In the genomic region with DNA sequence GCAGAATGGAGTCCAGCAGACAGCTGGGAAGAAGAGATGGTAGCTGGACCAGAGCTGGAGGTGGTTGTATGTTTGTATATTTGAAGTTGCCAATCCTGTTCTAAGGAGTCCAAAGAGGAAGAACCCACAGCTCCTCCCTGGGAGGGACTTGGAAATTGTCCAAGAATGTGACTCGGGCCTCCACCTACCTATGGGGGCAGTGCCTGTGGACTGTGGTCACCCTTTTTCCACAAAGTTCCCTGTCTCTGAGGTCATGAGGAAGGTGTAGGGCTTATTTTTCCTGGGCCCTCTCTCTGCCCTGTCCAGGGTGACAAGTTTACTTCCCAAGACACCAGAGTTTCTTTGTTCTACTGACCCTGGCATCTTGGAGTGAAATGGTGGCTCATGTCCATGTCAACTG, we compare ENCODE assay signal across 9 mouse cellular contexts. TPM values are rescaled to one million over a fixed set of nuclear protein-coding genes. Genes with fewer than 3 reads are reported as not detected.
DNase-seq lines count a peak whose midpoint lies in the region; ATAC-seq and TF ChIP-seq lines count a peak whose summit lies in the region.
"Had no signal": no experiment of that assay in that cellular context is flagged by ENCODE, and none has a peak within 500 bp of the region (broad histone marks: within the 10 kb centered on the region; RNA-seq: fewer than 3 reads in every experiment).

No protein-coding gene starts in this region.

- H3K4me3 ChIP-seq in limb, embryonic 14.5 days (replicated peaks; ENCODE audit: low read length): no peak overlapping the region
- no peak overlapping the region for H3K4me3 ChIP-seq in limb, embryonic 10.5 days
- no peak overlapping the region for H3K4me3 ChIP-seq in embryonic fibroblast, embryonic 13.5 days (ENCODE audit: insufficient read depth, low read length)
- H3K4me3 ChIP-seq in small intestine, adult 2 months (ENCODE audit: low read depth, low read length): no peak overlapping the region
- no peak overlapping the region for H3K4me3 ChIP-seq in hindbrain, embryonic 12.5 days

- no peaks in the 10 kb centered on the region for H3K9me3 ChIP-seq in limb, embryonic 14.5 days (ENCODE audit: control insufficient read depth, low read length)
- no peaks in the 10 kb centered on the region for H3K9me3 ChIP-seq in limb, embryonic 10.5 days (replicated peaks)
- H3K9me3 ChIP-seq in hindbrain, embryonic 12.5 days (replicated peaks): no peaks in the 10 kb centered on the region

- no peak for TF ChIP-seq CTCF in embryonic fibroblast, embryonic 13.5 days (IDR thresholded peaks at IDR 0.05; ENCODE audit: borderline replicate concordance, insufficient read depth, low read length)
- no peak for TF ChIP-seq CTCF in small intestine, adult 2 months (IDR thresholded peaks at IDR 0.05; ENCODE audit: extremely low read depth, insufficient read length, insufficient replicate concordance, low read depth, low read length)

- peaks cover 11% of the 10 kb centered on the region for H3K4me1 ChIP-seq in limb, embryonic 14.5 days (ENCODE audit: control insufficient read depth, insufficient read depth, low read length)
- H3K4me1 ChIP-seq in limb, embryonic 10.5 days: peaks cover 17% of the 10 kb centered on the region
- peaks cover 9% of the 10 kb centered on the region for H3K4me1 ChIP-seq in embryonic fibroblast, embryonic 13.5 days (ENCODE audit: control insufficient read depth, insufficient read depth, low read length)
- H3K4me1 ChIP-seq in small intestine, adult 2 months (ENCODE audit: control insufficient read depth, insufficient read depth, insufficient read length, low read length): peaks cover 23% of the 10 kb centered on the region; the same call in 1 of the 2 replicates
- 0 out of 2 replicates have a peak, but pooled peaks cover 8% of the 10 kb centered on the region for H3K4me1 ChIP-seq in hindbrain, embryonic 12.5 days

- H3K4me2 ChIP-seq in limb, embryonic 14.5 days (replicated peaks; ENCODE audit: low read depth, low read length, severe bottlenecking): no peak overlapping the region
- no peak overlapping the region for H3K4me2 ChIP-seq in hindbrain, embryonic 12.5 days (replicated peaks)

- H3K27ac ChIP-seq in limb, embryonic 14.5 days (replicated peaks; ENCODE audit: low read depth, low read length): peak overlapping the region; percentile 58; the same call in 1 of the 2 replicates
- no peak overlapping the region for H3K27ac ChIP-seq in limb, embryonic 10.5 days
- H3K27ac ChIP-seq in embryonic fibroblast, embryonic 13.5 days (ENCODE audit: insufficient read depth, low read length): peak overlapping the region; percentile 6; the same call in 1 of the 2 replicates
- peak overlapping the region; percentile 98 for H3K27ac ChIP-seq in small intestine, adult 2 months (ENCODE audit: insufficient read depth, low read depth, low read length)
- no peak overlapping the region for H3K27ac ChIP-seq in hindbrain, embryonic 12.5 days

- WGBS in limb, embryonic 14.5 days: 31% methylated on average over 1 of the region's 1 CpGs
- 92% methylated on average over 1 of the region's 1 CpGs for WGBS in limb, embryonic 10.5 days
- 10% methylated on average over 1 of the region's 1 CpGs for WGBS in large intestine, adult 2 months
- 3% methylated on average over 1 of the region's 1 CpGs for WGBS in small intestine, adult 2 months
- 80% methylated on average over 1 of the region's 1 CpGs for WGBS in hindbrain, embryonic 12.5 days

- no peaks in the 10 kb centered on the region for H3K27me3 ChIP-seq in limb, embryonic 14.5 days (ENCODE audit: control insufficient read depth, insufficient read depth, low read length)
- no peaks in the 10 kb centered on the region for H3K27me3 ChIP-seq in limb, embryonic 10.5 days (ENCODE audit: low read depth, poor library complexity, severe bottlenecking)
- no peaks in the 10 kb centered on the region for H3K27me3 ChIP-seq in small intestine, adult 2 months (ENCODE audit: control insufficient read depth, insufficient read depth, low read length)
- no peaks in the 10 kb centered on the region for H3K27me3 ChIP-seq in hindbrain, embryonic 12.5 days

- no peaks in the 10 kb centered on the region for H3K36me3 ChIP-seq in limb, embryonic 14.5 days (ENCODE audit: control insufficient read depth, insufficient read depth, low read length)
- no peaks in the 10 kb centered on the region for H3K36me3 ChIP-seq in limb, embryonic 10.5 days
- no peaks in the 10 kb centered on the region for H3K36me3 ChIP-seq in small intestine, adult 2 months (ENCODE audit: control insufficient read depth, insufficient read depth, low read length)
- no peaks in the 10 kb centered on the region for H3K36me3 ChIP-seq in hindbrain, embryonic 12.5 days

- no peak for ATAC-seq in limb, embryonic 14.5 days (ENCODE audit: low FRiP score, low read depth)
- no peak for ATAC-seq in hindbrain, embryonic 12.5 days (ENCODE audit: low FRiP score)
- ATAC-seq: forebrain, embryonic 14.5 days had no signal

- no peak overlapping the region for H3K9ac ChIP-seq in limb, embryonic 14.5 days (ENCODE audit: low read depth, low read length, severe bottlenecking)
- no peak overlapping the region for H3K9ac ChIP-seq in hindbrain, embryonic 12.5 days

- DNase-seq in limb, embryonic 14.5 days (ENCODE audit: low spot score): no peak
- DNase-seq in limb, embryonic 10.5 days (ENCODE audit: low spot score): no peak
- DNase-seq in large intestine, adult 2 months (ENCODE audit: low read depth, low spot score): peak; percentile 93
- no peak for DNase-seq in T-cell, adult 2 months (ENCODE audit: low spot score)
- DNase-seq: cerebellum, adult 2 months had no signal

- TF ChIP-seq POLR2A in limb, embryonic 14.5 days (IDR thresholded peaks at IDR 0.05; ENCODE audit: borderline replicate concordance, extremely low read depth, insufficient read depth, insufficient read length): no peak
- TF ChIP-seq POLR2A in embryonic fibroblast, embryonic 13.5 days (IDR thresholded peaks at IDR 0.05; ENCODE audit: low read depth, low read length): no peak
- no peak for TF ChIP-seq POLR2A in small intestine, adult 2 months (IDR thresholded peaks at IDR 0.05; ENCODE audit: low read depth, low read length)

RNA-seq across cellular contexts. Expression of a gene that starts 39.6 kb away (rescaled TPM):
- 31.0 and 33.0 TPM in 2 replicates for polyA plus RNA-seq in limb, embryonic 14.5 days (2012; rRNA removed)
- 46.0 and 47.9 TPM in 2 replicates for polyA plus RNA-seq in limb, embryonic 14.5 days (2014; fragmentation: Nextera tagmentation; extraction: Ambion mirVana)
- polyA plus RNA-seq in limb, embryonic 10.5 days (2016; fragmentation: Nextera tagmentation; extraction: Ambion mirVana): 2.4 and 3.9 TPM in 2 replicates
- 26.3 and 29.4 TPM in 2 replicates for polyA plus RNA-seq in embryonic fibroblast, embryonic 13.5 days (2011; ENCODE audit: insufficient read length, low read depth, missing spikeins)
- 59.7 and 72.3 TPM in 2 replicates for polyA plus RNA-seq in large intestine, adult 2 months (2012; rRNA removed)
- polyA plus RNA-seq in small intestine, adult 2 months (2012; rRNA removed): 150 and 219 TPM in 2 replicates
- 22.3 and 26.1 TPM in 2 replicates for polyA plus RNA-seq in hindbrain, embryonic 12.5 days (2016; fragmentation: Nextera tagmentation; extraction: Ambion mirVana)

Comparison
In these comparisons a context has a peak if more than half of its experiments do, and no peak if none do; other contexts are left out.
1. H3K27ac ChIP-seq: peak in limb, embryonic 14.5 days (single experiment), embryonic fibroblast, embryonic 13.5 days (single experiment) and small intestine, adult 2 months (single experiment); none in limb, embryonic 10.5 days (single experiment) and hindbrain, embryonic 12.5 days (single experiment).